Mouse (Mus musculus) lung, adult 10 weeks (tissue): ENCODE results near the gene Ago1. TPM values are rescaled to one million over a fixed set of nuclear protein-coding genes. Genes with fewer than 3 reads are reported as not detected.

Experiments
- polyA plus RNA-seq: library from polyadenylated mRNA; stranded (reverse); fragments of 350-450 nt; fragmentation: Illumina TruSeq; extraction: RNeasy Lipid Tissue Mini Kit (QIAGEN cat#74804); gene quantifications from one replicate; pipeline ENCODE4 v1.2.3, GENCODE M21; 2014; ENCODE audit warnings: low read depth, low replicate concordance; ENCODE audit not compliant: insufficient read depth

The Ago1 gene
- 12.0 TPM for polyA plus RNA-seq

DNA sequence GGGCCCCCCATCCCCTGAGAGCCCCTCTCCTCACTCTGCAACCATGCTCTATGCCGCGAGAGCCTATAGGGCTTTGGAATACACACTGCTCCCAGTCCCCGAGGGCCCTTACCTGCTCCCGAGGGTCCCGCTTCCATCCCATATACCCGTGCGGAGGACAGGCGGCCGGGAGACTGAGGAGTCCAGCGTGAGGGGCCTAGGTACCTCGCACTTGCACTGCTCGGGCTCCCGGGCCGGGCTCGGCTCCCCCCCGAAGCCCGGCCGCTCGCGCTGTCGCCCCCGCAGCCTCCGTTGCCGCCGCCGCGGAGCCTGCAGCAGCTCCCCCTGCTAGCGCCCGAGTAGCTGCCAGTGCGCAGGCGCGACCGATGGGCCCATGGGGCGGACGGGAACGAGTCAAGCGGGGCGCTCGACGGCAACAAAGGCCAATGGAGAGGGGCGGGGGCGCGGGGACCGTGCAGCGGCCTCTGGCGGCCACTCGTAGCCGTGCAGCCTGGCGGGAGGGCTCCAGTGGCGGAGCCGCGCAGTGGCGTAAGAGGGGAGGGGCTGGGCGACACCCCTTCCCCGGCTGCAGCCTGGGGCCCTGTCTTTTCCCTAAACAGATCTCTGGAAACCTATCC, at the start of gene Ago1:
Gene Ago1 (minus strand): TSS at position 299 of the 617 bp plus-strand sequence.

DNA sequence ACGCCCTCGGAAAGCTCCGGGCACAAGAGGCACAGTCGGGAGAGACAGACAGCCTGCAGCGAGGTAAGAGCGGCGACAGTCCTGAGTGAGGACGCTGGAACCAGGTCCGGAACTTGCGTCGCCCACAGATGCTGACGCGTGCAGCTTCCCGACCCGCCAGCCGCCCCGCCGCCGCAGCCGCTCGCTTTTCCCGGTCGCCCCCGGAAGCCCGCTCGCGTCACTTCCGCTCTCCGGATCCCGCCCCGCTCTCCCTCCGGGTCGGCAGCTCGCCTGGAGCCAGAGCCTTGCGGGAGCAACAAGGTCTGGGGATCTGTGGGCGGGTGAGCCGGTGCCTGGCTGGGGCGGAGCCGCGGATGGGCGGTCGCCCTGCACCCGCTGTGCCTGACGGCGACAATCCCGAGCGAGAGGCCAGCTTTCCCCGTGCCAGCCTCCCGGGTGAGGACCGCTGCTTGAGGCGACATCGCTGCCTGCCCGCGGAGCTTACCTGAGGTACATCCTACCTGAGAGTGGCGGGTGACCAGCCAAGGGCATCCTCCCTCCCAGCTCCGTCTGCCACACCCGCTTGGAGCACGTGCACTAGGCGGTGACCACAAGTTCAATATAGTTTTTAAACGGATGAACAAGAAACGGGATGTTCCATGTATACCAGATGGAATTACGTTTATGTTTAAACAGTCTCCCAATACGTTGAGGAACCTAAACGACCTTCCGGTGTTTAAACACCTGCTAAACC, 38.9 kb downstream of the Ago1 start, which contains the start of gene Ago3:
Gene Ago3 (minus strand): TSS at position 210 of the 733 bp plus-strand sequence.

Other genes with a start within 250 kb of the Ago1 start
- gene Map7d1, start 212.2 kb downstream of the Ago1 start, polyA plus RNA-seq = 78.5 TPM
- 62.7 TPM for gene Trappc3, start 206.3 kb downstream of the Ago1 start, polyA plus RNA-seq
- 3.6 TPM for gene Col8a2, start 181.8 kb downstream of the Ago1 start, polyA plus RNA-seq
- 26.1 TPM for gene Adprhl2, start 146.9 kb downstream of the Ago1 start, polyA plus RNA-seq
- 11.0 TPM for gene Tekt2, start 142.9 kb downstream of the Ago1 start, polyA plus RNA-seq
- 1.4 TPM for gene Ago3, start 39.0 kb downstream of the Ago1 start, polyA plus RNA-seq
- 3.3 TPM for gene Ago4, start 64.9 kb upstream of the Ago1 start, polyA plus RNA-seq
- gene Clspn, start 88.4 kb upstream of the Ago1 start, polyA plus RNA-seq = 0.30 TPM
- gene 5730409E04Rik, start 141.2 kb upstream of the Ago1 start, polyA plus RNA-seq = 11.2 TPM
- 133 TPM for gene Psmb2, start 209.0 kb upstream of the Ago1 start, polyA plus RNA-seq